Mouse (Mus musculus) hindbrain, embryonic 16.5 days (tissue): Measurements from ENCODE around the gene Tnfsf9. TPM values are rescaled to one million over a fixed set of nuclear protein-coding genes. Genes with fewer than 3 reads are reported as not detected.

Experiments
- ATAC-seq: fragments of 200-750 bp; cut with Nextera tagmentation; 2 replicates; pipeline ENCODE4 v1.8.0; 2017; ENCODE audit warnings: moderate TSS enrichment, moderate library complexity
- H3K27ac ChIP-seq: fragments of 300-500 bp; sonication (generic); 2 replicates; pipeline ENCODE4 v1.5.1; 2014; ENCODE audit warnings: low read depth, mild to moderate bottlenecking, control low read depth, low read length, moderate library complexity
- H3K27me3 ChIP-seq: fragments of 300-500 bp; sonication (generic); replicated peaks from 2 replicates; pipeline ENCODE4 v1.6.1; 2014; ENCODE audit warnings: low read length; ENCODE audit not compliant: control insufficient read depth, insufficient read depth
- H3K36me3 ChIP-seq: fragments of 300-500 bp; sonication (generic); 2 replicates; pipeline ENCODE4 v1.6.1; 2014; ENCODE audit warnings: mild to moderate bottlenecking, low read length, moderate library complexity, mixed read lengths; ENCODE audit not compliant: control insufficient read depth, insufficient read depth
- H3K4me1 ChIP-seq: fragments of 300-500 bp; sonication (generic); 2 replicates; pipeline ENCODE4 v1.6.1; 2014; ENCODE audit warnings: low read depth, low read length; ENCODE audit not compliant: control insufficient read depth, insufficient read depth
- H3K4me2 ChIP-seq: fragments of 300-500 bp; sonication (generic); 2 replicates; pipeline ENCODE4 v1.6.1; 2014; ENCODE audit warnings: mild to moderate bottlenecking, low read length, control low read depth, moderate library complexity
- H3K4me3 ChIP-seq: fragments of 300-500 bp; sonication (generic); 2 replicates; pipeline ENCODE4 v1.5.1; 2014; ENCODE audit warnings: mild to moderate bottlenecking, low read length, control low read depth, moderate library complexity
- H3K9ac ChIP-seq: fragments of 300-500 bp; sonication (generic); 2 replicates; pipeline ENCODE4 v1.6.1; 2014; ENCODE audit warnings: low read depth, mild to moderate bottlenecking, control low read depth, low read length, moderate library complexity
- H3K9me3 ChIP-seq: fragments of 300-500 bp; sonication (generic); 2 replicates; pipeline ENCODE4 v1.6.1; 2014; ENCODE audit warnings: mild to moderate bottlenecking, low read length, moderate library complexity; ENCODE audit not compliant: control insufficient read depth
- WGBS: fragments of 180-500 bp; shearing (Covaris S2); extraction: QIAGEN DNeasy Blood & Tissue Kit; methylation state at CpG from one replicate; pipeline ENCODE4 v1.1.7; 2014; 5-methylcytosine and 5-hydroxymethylcytosine counted together
- polyA plus RNA-seq: library from polyadenylated mRNA; unstranded; fragments of >200 nt; fragmentation: Nextera tagmentation; extraction: Ambion mirVana; gene quantifications from 2 replicates; pipeline ENCODE4 v1.2.1, GENCODE M21; 2015

Tnfsf9 gene
- 8.7 and 9.3 TPM in 2 replicates for polyA plus RNA-seq

DNA sequence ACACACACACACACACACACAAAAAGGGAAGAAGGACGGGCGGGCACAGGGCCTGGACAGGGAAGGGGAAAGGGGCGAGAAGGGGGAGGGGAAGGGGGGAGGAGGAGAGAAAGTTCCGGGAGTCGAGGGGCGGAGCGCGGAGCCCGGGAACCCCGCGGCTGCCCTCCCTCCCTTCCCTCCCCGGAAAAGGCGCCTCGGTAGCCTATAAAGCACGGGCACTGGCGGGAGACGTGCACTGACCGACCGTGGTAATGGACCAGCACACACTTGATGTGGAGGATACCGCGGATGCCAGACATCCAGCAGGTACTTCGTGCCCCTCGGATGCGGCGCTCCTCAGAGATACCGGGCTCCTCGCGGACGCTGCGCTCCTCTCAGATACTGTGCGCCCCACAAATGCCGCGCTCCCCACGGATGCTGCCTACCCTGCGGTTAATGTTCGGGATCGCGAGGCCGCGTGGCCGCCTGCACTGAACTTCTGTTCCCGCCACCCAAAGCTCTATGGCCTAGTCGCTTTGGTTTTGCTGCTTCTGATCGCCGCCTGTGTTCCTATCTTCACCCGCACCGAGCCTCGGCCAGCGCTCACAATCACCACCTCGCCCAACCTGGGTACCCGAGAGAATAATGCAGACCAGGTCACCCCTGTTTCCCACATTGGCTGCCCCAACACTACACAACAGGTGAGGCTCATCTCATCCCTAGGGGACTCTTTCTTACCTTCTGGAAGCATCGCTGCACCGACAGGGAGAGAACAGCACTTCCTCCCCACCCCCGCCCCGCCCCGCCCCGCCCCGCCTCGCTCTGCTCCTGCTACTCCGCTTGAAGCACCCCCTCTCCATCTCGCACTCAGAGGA lies at the start of gene Tnfsf9:
TSS of gene Tnfsf9 (plus strand) at position 145 of the 854 bp plus-strand sequence.
- H3K4me1 ChIP-seq: peaks cover 10% of the 10 kb centered on the region; the same call in 1 of the 2 replicates
- peak; percentile 84 for ATAC-seq
- no peaks in the 10 kb centered on the region for H3K9me3 ChIP-seq
- 0 out of 2 replicates have a peak within 1 kb of the TSS, but pooled peaks have one; percentile 14 for H3K27ac ChIP-seq
- H3K36me3 ChIP-seq: no peaks in the 10 kb centered on the region
- no peaks in the 10 kb centered on the region for H3K27me3 ChIP-seq
- WGBS: under 1% methylated on average over 52 of the region's 61 CpGs
- H3K4me2 ChIP-seq: peak within 1 kb of the TSS; percentile 82
- peak within 1 kb of the TSS; percentile 72 for H3K4me3 ChIP-seq
- H3K9ac ChIP-seq: peak within 1 kb of the TSS; percentile 73

DNA sequence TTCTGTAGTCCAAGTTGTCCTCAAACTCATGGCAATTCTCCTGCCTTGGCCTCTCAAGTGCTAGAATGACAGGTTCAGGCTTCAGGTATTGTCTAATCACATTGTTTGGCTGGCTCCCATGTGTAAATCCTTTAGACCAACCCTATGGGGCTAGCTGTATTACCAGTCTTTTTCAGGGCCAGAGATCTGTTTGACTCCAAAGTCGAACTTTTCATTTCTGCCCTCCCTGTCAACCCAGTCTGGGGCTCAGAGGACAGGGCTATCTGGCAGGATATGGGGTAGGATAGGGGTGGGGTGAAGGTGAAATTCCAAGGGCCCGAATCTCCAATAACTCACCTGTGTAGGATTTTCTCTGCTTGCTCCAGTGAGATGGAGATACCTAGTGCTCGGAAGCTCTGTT lies 48.9 kb upstream of the Tnfsf9 start:
- no peak overlapping the region for H3K27ac ChIP-seq
- H3K36me3 ChIP-seq: peaks cover 33% of the 10 kb centered on the region
- no peak overlapping the region for H3K9ac ChIP-seq
- no peaks in the 10 kb centered on the region for H3K9me3 ChIP-seq
- no peak for ATAC-seq
- 83% methylated on average over 3 of the region's 3 CpGs for WGBS
- peaks cover 14% of the 10 kb centered on the region for H3K4me1 ChIP-seq
- peaks cover 2% of the 10 kb centered on the region; the same call in 1 of the 2 replicates for H3K27me3 ChIP-seq
- no peak overlapping the region for H3K4me3 ChIP-seq
- H3K4me2 ChIP-seq: no peak overlapping the region

DNA sequence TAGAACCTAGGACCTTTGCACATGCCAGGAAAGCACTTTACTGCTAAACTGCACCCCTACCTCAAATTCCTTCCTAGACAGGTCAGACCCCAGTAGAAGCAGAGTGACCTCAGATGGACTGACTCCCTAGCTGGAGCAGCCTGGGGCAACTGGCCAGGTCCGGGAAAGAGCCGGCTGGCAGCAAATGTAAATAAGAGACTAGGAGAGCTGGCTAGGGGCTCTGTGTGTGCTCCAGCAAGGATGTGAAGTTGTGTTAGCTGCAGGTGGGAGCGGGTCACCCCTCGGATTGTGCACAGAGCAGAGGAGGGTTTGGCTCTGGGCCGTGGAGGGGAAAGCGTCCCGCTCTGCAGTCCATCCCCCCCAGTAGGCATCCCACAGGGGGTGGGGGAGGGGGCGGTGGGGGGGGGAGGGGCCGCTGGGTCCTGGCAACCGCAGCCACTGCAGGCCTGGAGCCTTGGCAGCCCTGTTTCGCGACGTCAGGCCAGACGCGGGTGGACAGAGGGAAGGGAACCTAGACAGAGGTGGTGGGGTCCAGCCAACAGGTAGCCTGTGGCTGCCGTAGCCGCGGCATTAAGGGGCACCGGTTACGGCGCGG lies 46.1 kb upstream of the Tnfsf9 start, which contains the start of gene Crb3:
TSS of gene Crb3 (plus strand) at position 215 of the 595 bp plus-strand sequence.
- Histone ChIP-seq H3K4me2 (peak within 1 kb of the TSS; percentile 66), H3K4me3 (peak within 1 kb of the TSS; percentile 85), H3K9me3 (no peaks in the 10 kb centered on the region), H3K9ac (peak within 1 kb of the TSS; percentile 87), H3K27me3 (peaks cover 20% of the 10 kb centered on the region), H3K4me1 (peaks cover 24% of the 10 kb centered on the region), H3K36me3 (peaks cover 16% of the 10 kb centered on the region), H3K27ac (peak within 1 kb of the TSS; percentile 79)
- ATAC-seq: peak; percentile 5
- WGBS: under 1% methylated on average over 15 of the region's 22 CpGs

DNA sequence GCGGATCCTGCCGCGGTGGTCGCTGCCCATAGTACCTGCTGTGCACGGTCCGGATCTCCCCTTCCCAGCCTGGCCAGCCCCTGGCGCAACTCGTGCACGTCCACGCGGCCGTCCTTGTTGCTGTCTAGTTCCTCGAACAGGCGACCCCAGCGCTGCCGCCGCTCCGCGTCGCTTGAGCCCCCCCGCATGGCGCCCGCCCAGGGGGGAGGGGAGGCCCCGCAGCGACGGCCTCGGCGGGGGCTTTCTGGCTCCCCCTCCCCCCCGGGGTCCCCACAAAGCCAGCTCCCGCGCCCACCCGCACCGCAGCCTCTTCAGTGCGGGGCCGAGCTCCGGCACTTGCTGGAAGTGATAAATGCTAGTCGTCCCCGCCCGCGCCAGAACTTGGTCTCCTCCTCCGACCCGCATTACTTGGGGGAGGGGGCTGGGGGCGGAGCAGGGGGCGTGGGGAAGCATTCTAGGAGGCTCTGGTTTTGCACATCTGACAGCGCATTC lies 45.6 kb upstream of the Tnfsf9 start, which contains the start of gene Slc25a23:
TSS of gene Slc25a23 (minus strand) at position 378 of the 492 bp plus-strand sequence.
- Histone ChIP-seq H3K9ac (peak within 1 kb of the TSS; percentile 87), H3K27ac (peak within 1 kb of the TSS; percentile 79), H3K4me3 (peak within 1 kb of the TSS; percentile 85), H3K9me3 (no peaks in the 10 kb centered on the region), H3K27me3 (peaks cover 20% of the 10 kb centered on the region), H3K4me2 (peak within 1 kb of the TSS; percentile 66), H3K36me3 (peaks cover 12% of the 10 kb centered on the region), H3K4me1 (peaks cover 24% of the 10 kb centered on the region)
- WGBS: 1% methylated on average over 23 of the region's 45 CpGs
- ATAC-seq: peak; percentile 77

DNA sequence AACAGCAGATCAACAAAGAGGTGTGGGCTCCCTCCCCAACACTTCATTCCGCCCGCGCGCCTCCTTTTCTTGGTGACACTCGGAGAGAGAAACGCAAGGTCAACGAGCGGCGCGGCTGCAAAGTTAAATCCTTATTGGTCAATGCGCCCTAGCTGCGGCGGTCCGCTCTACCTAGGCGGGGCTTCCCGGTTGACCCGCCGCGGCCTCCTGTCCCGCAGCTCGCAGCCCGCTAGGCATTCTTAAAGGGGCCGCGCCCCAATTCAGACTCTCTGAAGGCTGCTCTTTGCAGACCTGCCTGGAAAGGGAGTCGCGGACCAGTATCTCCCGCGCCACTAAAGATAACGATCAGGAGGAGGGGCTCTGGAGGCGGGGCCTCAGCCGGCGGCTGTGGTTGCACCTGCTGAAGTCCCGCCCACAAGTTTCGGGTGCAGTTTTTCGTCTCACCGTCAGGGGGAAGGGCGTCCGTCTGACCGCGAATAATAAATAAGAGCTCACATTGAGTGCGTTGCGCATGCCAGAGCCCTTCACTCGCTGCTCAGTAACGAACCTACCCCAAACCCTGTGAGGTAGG lies 44.8 kb upstream of the Tnfsf9 start:
- H3K27ac ChIP-seq: peak overlapping the region; percentile 79
- WGBS: under 1% methylated on average over 44 of the region's 44 CpGs
- H3K27me3 ChIP-seq: peaks cover 20% of the 10 kb centered on the region
- H3K4me1 ChIP-seq: peaks cover 24% of the 10 kb centered on the region
- peaks cover 4% of the 10 kb centered on the region for H3K36me3 ChIP-seq
- peak overlapping the region; percentile 66 for H3K4me2 ChIP-seq
- ATAC-seq: peak; percentile 92
- H3K4me3 ChIP-seq: peak overlapping the region; percentile 85
- peak overlapping the region; percentile 87 for H3K9ac ChIP-seq
- H3K9me3 ChIP-seq: no peaks in the 10 kb centered on the region

DNA sequence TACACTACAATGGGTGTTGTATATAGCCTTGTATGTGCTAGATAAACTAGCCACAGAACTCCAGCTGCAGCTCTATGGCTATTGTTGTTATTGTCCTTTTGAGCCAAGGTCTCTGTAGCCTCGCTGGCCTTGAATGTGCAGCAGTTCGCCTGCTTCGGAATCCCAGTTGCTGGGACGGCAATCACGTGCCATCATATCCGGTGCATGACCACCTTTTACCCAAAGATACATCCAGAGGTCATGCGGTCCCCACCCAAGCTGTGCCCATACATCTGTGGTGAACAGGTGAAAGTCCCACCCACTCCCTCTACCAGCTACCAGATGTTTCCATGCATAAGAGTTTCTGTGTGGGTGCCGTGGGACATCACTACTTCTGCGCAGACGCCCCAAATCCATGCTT lies 44.1 kb upstream of the Tnfsf9 start:
- H3K4me2 ChIP-seq: peak overlapping the region; percentile 66
- no peaks in the 10 kb centered on the region for H3K9me3 ChIP-seq
- WGBS: 39% methylated on average over 10 of the region's 10 CpGs
- no peak overlapping the region; the same call in 1 of the 2 replicates for H3K9ac ChIP-seq
- H3K36me3 ChIP-seq: no peaks in the 10 kb centered on the region
- H3K27me3 ChIP-seq: peaks cover 20% of the 10 kb centered on the region
- H3K4me3 ChIP-seq: peak overlapping the region; percentile 85
- no peak; the same call in 1 of the 2 replicates for ATAC-seq
- H3K4me1 ChIP-seq: peaks cover 24% of the 10 kb centered on the region
- peak overlapping the region; percentile 79; the same call in 1 of the 2 replicates for H3K27ac ChIP-seq

DNA sequence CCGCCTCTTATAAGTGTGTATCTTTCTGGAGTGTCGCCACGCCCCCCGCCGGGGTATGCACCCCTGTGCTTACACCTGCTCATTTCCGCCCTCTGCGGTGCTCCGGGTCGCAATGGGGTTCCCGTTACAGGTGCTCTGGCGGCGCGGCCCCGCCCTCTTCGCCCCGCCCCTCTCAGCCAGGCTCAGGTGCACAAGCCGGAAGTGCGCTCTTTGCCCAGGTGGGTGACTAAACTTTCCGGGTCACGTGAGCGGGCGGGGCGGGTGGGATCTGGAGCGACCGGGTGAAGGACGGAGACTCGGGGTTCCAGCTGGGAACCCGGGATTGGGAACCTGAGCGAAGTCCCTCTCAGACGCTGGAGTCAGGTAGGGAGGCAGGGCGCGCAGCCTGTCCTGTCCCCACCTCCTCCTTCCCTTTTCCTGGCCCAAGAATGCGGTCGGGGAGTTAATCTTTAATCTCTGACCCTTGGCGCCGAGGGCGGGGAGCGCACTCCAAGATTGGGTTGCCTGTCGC lies 43.1 kb upstream of the Tnfsf9 start:
- H3K36me3 ChIP-seq: no peaks in the 10 kb centered on the region
- WGBS: under 1% methylated on average over 37 of the region's 39 CpGs
- peak overlapping the region; percentile 43 for H3K4me3 ChIP-seq
- peak overlapping the region; percentile 71 for H3K4me2 ChIP-seq
- peaks cover 20% of the 10 kb centered on the region for H3K27me3 ChIP-seq
- H3K9me3 ChIP-seq: no peaks in the 10 kb centered on the region
- H3K4me1 ChIP-seq: peaks cover 24% of the 10 kb centered on the region
- H3K9ac ChIP-seq: peak overlapping the region; percentile 25; the same call in 1 of the 2 replicates
- H3K27ac ChIP-seq: no peak overlapping the region
- no peak for ATAC-seq

DNA sequence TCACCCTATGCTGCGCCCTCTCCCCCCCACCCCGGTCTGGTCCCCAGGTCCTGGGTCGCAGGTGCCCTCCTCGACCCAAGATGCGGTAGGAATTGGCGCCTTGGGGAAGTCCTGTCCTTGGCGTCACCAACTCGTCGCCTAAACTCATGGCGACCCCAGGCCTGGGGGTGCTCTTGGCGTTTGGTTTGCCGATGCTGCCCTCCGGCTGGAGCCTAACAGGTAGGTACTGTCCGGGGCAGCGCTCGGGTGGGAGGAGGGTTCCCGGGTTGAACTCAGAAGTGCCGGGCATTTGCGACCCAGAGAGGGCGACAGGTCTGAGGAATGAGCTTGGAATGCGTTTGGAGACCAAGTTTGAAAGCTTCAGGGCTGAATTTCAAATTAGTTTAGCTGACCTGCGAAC lies 42.6 kb upstream of the Tnfsf9 start:
- Histone ChIP-seq H3K27ac (no peak overlapping the region), H3K9ac (0 out of 2 replicates have a peak overlapping the region, but pooled peaks have one; percentile 25), H3K9me3 (no peaks in the 10 kb centered on the region), H3K27me3 (peaks cover 20% of the 10 kb centered on the region), H3K4me2 (peak overlapping the region; percentile 71), H3K4me1 (peaks cover 24% of the 10 kb centered on the region), H3K36me3 (no peaks in the 10 kb centered on the region), H3K4me3 (peak overlapping the region; percentile 43)
- 1% methylated on average over 22 of the region's 22 CpGs for WGBS
- ATAC-seq: no peak
